Mouse (Mus musculus): ENCODE measurements around the gene B3gnt9.

B3gnt9 gene

DNA sequence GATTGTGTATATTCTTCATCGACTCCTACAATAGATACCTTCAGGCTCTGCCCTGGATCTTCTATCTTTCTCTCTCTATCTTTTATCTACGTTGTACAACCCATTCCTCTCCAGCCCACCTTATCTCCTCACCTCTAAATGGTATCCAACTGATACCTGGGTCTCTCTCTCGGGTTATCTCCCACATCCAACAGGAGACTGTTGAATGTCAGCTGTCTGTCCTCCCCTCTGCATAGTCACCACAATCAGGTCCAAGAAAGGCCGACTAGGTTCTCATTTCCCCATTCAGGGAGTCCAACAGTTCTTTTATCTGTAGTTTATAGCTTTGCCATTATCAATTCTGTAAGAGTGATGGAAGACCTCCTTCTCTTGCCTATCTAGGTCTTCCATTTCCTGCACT is 27.3 kb upstream of the B3gnt9 start:
- no peak for DNase-seq (ENCODE audit: low read depth, low spot score)

DNA sequence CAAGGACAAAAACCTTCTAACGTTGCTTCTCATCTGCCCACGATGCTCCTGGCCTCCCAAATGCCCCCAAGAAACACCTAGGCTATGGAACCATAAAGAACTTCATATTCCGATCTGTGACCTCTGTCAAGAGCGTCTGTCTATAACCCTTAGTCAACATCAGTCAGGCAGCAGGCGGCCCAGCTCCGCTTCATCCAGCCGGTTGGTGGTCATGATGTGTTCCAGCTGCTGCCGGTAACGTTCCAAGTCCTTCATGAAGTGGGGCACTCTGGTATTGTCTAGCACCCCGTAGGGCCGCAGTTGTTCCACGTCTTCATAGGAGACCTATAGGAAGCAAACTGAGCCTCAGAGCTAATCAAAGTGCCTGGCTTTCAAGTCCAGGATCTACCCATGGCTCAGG is 26.9 kb upstream of the B3gnt9 start:
- DNase-seq (ENCODE audit: low read depth, low spot score) = no peak

DNA sequence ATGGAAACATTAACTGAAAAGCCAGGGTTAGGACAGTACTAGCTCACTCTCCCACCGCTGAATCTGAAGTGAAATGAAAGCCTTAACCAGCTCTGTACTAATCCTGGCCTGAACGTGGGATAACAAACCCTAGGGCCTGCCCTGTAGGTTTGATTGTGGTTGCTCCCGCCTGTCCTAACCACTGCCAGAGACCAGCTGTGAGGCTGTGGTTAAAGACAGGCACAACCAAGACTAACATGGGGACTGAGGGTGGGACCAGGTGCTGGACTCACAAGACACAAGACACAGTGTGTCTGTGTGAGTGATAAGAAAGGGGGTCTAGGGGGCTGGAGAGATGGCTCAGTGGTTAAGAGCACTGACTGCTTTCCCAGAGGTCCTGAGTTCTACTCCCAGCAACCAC is 25.6 kb upstream of the B3gnt9 start:
- DNase-seq (ENCODE audit: low read depth, low spot score) = no peak

DNA sequence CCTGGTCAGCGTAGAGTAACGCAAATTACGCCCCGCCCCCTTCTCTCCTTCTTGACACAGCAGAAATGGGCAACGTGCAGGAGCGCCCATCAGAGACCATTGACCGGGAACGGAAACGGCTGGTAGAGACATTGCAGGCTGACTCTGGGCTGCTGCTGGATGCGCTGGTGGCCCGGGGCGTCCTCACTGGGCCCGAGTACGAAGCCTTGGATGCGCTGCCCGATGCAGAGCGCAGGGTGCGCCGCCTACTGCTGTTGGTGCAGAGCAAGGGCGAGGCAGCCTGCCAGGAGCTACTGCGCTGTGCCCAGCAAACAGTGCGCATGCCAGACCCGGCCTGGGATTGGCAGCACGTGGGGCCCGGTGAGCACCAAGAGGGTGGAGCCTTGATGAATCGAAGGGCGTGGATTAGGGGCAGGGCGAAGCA is 24.0 kb upstream of the B3gnt9 start:
- DNase-seq (ENCODE audit: low read depth, low spot score) = peak; percentile 89

DNA sequence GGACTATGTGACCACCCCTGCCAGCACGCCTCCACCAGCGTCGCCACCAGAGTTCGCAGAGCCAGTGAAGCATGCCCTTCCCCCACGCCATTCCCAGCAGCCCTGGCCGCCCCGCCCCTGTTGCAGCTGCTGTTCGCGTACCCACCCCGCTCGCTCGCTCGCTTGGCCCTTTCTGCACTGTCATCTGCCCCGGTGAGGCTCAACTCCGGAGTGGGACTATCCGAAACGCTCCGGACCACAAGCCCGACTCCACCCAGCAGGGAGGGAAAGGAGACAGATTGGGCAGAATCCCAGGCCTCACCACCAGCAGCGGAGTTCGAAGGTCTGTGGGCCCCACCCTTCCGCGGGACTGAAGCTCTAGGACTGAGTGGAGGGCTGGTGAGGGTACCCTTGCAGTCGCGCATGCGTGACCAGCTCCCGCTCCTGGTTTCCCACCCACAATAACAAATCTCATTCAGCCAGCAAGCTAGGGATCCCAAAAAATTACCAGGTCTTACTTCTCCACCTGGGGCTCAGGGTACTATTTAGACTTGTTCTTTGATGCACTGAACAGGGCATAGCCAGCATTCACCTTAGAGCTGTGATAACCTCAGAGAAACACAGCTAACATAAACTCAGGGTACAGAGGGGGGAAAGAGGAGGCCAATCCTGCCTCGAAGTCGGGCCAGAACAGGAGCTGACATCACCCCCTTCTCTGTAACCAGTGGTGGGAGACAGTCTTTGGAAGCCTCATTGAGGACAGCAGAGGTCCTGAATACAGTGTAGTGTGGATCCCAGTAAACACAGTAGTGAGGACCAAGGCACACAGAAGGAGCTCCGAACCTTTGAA is 21.6 kb upstream of the B3gnt9 start:
- DNase-seq (ENCODE audit: low read depth, low spot score) = peak; percentile 62

DNA sequence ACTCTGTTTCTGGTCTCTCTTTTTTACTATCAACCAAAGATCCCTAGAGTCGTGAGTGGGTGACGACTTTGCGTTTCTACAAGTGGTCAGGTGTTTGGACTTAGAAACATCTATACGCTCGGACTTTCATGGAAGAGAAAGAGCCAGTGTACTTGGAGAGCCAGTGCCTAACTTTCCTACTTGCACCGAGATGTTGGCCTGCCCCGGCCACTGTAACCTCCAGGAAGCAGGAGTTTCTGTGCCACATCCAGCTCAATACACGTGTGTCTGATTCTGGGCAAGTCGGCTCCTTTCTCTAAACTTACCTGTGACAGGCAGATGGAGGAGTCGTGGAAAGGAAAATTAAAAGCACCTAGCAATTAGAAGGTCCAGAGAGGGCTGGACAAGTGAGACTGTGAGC is 20.9 kb upstream of the B3gnt9 start, which contains the start of gene Nol3:
Gene Nol3 (plus strand): TSS at position 301 of the 400 bp plus-strand sequence.
- no peak for DNase-seq (ENCODE audit: low read depth, low spot score)

DNA sequence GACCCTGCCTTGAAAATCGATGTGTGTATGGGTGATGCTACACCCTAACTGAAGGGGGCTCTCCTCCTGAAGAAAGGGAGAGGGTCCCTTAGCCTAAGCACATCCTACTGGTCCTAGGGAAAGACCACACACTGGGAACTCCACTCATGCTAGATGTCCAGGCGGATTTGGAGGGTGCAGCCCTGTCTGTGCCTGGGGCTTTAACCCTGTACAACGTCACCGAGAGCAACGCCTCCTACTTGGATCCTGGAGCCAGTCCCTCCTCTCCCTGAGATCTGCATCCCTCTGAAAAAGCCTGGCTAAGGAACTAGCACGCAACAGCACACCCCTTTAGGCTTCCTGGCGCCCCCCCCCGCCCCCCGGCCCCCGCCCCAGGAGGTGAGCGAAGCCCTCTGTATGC is 20.4 kb upstream of the B3gnt9 start:
- no peak for DNase-seq (ENCODE audit: low read depth, low spot score)

DNA sequence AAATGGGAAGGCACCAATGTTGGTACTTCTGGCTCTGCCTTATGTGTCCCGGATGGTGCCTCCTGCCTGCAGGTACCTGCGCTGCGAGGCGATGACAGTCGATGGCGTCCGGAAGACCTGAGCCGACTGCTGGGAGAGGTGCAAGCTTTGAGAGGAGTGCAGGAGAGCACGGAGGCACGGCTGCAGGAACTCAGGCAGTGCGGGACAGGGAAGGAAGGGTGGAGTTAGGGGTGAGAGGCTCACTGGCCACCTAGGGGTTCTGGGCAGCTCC is 15.9 kb upstream of the B3gnt9 start:
- no peak for DNase-seq (ENCODE audit: low read depth, low spot score)

DNA sequence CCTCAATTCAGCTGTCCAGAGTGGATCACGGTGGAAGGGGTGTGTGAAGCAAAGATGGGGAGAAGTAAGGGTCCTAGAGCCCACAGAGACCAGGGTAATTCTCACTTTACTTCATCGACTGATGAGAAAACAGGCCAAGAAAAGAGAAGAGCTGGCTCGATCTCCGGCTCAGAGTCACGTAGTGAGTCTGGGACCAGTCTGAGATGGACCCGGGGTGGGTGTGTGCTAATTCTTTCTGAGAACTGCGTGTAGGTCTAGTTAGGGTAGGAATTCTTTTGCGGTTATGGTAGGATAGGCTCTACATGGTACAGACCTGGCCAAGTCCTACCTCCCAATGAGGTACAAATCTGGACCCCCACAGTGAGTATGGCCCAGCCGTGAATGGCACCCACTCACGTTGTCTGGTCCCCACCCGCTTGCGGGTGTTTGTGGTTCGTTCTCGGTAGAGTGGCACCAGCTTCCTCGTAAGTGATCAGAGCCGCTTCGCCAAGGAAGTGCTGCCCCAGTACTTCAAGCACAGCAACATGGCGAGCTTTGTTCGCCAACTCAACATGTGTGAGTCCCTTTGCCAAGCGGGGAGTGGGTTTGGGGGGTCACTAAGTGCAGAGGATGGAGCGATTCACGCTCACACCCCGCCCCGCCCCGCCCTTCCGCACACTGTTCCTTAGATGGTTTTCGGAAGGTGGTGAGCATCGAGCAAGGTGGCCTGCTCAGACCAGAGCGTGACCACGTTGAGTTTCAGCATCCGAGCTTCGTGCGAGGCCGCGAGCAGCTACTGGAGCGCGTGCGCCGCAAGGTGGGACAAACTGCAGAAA is 15.4 kb upstream of the B3gnt9 start:
- DNase-seq (ENCODE audit: low read depth, low spot score) = no peak

DNA sequence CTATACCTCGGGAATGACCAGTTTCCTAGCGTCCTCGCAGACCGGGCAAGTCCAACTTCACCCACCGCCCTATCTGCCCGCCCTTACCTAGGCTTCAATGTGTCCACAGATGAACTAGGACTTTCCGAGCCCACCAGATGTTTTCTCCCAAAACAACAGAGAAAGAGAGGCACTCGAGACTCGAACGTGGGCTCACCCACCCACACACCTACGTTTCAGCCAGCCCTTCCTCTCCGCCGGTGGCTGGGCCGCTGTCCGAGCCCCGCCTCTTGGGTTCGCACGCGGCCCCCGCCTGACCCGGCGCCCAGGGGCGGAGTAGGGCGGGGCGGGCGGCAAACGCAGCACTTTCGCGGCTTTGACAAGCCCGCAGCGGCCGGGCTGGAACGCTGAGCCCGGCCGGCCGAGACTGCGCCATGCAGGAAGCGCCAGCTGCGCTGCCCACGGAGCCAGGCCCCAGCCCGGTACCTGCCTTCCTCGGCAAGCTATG is 14.6 kb upstream of the B3gnt9 start, which contains the start of gene Hsf4:
Gene Hsf4 (plus strand): TSS at position 341 of the 487 bp plus-strand sequence.
- DNase-seq (ENCODE audit: low read depth, low spot score) = peak; percentile 55

DNA sequence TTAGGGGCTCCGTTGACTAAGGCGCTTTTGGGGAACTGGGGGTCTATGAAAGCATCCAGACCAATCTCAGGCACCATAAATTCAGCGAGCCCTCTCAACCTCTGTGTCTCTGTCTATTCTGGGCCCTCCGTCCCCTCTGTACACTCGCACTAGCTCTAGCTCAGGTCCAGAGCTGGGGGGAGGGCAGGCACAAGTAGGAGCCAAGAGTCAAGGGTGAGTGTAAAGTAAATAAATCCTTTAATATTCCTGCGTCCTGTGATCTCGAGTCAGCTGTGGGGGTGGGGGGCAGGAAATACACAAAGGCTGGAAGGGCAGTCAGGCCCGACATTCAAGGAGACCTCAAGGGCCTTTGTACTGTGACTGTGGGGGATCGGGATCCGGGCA is 14.1 kb upstream of the B3gnt9 start:
- DNase-seq (ENCODE audit: low read depth, low spot score) = no peak

DNA sequence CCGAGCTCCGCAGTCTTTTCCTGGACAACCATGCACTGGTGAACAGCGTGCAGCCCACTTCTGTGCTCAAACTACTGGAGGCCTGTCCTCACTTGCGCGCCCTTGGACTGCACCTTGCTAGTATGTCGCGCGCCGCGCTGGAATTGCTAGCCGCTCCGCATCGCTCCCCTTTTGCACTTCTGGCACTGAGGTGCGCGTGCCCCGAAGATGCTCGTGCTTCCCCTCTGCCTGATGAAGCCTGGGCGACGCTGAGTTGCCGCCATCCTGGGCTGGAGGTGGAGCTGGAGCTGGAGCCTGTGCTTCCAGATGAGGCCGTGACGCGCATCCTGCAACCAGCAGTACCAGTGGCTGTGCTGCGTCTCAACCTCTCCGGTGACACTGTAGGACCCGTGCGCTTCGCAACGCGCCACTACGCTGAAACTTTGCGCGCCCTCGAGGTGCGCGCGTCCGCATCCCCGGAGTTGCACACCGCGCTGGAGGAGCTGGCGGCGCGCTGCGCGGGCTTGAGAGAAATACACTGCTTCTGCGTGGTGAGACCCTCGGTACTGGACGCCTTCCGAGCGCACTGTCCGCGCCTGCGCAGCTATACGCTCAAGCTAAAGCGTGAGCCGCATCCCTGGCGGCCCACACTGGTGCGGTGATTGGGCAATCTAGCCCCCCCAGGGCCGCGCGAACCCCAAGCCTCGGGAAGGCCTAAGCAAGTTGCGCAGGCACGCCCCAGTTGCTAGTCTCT is 13.6 kb upstream of the B3gnt9 start:
- DNase-seq (ENCODE audit: low read depth, low spot score) = no peak

DNA sequence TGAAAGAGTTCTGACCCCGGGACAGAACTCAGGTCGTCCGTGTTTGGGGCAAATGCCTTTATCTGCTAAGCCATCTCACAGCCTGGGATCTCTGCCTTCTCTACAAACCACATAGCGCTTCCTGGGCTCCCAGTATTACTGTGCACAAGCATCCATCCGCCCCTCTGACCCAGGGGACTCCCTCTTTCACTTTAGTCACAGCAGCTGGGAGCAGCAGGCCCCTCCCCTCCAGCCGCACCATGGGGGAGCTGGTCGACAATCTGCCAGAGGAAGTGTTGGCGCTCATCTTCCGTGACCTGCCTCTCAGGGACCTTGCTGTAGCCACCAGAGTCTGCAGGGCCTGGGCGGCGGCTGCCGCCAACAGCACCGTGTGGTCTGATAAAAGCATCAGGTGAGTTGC is 11.8 kb upstream of the B3gnt9 start:
- no peak for DNase-seq (ENCODE audit: low read depth, low spot score)

DNA sequence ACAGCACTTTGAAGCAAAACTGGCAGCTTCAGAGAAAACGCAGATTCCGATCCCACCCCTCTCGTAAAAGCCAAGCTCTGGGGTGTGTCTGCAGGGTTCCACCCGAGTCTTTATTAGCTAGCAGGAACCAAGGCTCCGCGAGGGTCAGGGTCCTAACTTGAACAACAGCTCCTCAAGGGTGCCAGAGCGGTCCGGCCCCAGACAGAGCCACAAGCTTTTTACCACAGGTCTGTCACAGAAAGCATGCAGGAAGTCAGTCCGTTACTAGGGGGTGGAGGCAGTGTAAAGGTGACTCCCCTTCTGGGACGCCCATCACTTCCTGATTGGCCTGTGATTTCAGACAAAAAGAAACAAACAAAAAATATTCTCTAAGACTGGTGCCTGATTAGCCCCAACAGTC is 10.2 kb upstream of the B3gnt9 start:
- DNase-seq (ENCODE audit: low read depth, low spot score) = no peak

DNA sequence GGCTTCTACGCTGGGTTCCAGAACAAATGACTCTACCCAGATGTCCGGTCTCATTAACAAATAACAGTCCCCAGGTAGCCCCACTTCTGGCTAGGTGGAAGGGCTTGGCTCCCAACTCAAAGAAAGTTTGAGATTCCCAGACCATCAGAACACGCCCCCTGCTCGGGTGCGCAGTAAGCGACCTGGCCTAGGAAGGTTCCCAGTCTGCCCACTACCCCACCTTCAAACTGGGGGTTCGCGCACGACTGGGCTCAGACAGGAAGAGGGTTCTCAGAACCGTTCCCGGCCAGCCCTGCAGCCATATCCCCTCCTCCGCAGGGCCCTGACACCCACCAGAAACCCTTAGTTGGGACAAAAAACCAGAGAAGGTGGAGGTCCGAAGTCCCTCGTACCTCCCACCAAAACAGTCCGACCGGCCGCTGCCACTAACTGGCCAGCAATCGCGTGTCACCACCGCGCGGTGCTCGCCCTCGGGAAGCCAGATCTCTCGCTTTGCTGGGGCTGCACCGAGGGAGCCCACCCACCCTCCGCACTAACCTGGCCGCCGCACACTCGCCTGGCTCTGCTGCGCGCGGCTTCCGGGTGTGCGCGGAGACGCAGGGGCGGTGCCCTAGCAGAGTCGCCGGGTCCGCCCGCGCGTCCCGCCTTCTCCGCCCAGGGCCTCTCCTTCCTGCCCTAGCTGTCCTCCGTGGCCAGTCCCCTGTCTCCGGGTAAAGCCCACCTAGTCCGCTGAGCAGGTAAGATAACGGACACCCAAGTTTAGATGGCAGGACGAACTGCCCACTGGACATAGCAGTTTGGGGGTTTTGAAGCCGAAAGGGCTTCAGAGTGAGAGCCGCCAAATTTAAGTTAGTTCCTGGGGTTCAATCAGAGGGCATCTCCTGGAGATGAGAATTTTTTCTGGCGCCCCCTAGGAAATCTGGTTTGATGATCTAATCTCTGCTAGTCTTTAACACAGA is 9.3 kb upstream of the B3gnt9 start, which contains the start of the genes Tradd and Fbxl8:
Gene Tradd (minus strand): TSS at position 586 of the 959 bp plus-strand sequence.
Gene Fbxl8 (plus strand): TSS at position 625 of the 959 bp plus-strand sequence.
- DNase-seq (ENCODE audit: low read depth, low spot score) = no peak

DNA sequence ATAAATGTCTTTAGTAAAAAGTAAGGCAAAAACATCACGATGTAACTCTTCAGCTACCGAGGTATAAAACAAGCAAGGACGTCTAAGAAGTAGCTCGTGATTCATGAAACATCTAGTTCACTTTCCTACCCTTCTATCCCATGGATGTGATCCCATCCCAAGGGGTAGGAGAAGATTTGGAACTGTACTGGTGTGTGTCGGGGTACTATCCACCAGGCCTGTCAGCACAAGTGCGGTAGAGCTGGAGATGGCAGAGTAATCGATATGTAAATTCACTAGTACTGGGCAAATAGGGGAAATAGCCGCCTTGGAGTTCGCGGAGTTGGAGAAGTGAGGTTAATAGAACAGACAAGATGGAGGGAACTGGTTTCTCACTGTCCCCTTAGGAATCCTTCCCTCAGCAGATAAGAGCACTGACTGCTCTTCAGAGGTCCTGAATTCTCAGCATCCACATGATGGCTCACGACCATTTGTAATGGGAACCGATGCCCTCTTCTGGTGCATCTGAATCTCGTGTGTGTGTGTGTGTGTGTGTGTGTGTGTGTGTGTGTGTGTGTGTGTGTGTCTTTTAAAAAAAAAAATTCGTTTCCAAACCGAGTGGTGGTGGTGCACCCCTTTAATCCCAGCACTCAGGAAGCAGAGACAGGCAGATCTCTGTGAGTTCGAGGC is 8.4 kb upstream of the B3gnt9 start:
- DNase-seq (ENCODE audit: low read depth, low spot score) = no peak

DNA sequence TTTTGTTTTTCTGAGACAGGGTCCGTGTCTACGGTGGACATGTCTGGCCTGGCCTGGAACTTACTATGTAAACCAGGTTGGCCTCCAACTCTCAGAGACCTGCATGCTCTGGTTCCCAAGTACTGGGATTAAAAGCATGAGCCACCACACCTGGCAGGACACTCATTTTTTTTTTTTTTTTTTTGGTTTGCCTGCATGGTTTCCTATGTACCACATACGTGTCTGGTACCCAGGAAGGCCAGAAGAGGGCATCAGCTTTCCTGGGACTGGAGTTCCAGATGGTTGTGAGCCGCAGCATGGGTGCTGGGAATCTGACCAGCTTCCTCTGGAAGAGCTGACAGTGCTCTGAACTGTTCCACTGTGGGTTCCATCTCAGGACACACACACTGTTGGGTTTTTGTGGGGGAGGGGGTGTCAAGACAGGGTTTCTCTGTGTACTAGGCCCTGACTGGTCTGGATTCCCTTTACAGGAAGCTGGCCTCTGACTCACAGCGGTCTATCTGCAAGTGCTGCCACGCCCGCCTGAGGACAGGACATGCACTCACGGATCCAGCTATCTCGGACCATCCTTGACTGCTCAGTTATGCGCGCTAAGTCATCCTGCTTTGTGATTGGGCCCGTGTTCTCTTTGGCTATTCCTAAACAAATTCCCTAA is 6.5 kb upstream of the B3gnt9 start:
- DNase-seq (ENCODE audit: low read depth, low spot score) = no peak

DNA sequence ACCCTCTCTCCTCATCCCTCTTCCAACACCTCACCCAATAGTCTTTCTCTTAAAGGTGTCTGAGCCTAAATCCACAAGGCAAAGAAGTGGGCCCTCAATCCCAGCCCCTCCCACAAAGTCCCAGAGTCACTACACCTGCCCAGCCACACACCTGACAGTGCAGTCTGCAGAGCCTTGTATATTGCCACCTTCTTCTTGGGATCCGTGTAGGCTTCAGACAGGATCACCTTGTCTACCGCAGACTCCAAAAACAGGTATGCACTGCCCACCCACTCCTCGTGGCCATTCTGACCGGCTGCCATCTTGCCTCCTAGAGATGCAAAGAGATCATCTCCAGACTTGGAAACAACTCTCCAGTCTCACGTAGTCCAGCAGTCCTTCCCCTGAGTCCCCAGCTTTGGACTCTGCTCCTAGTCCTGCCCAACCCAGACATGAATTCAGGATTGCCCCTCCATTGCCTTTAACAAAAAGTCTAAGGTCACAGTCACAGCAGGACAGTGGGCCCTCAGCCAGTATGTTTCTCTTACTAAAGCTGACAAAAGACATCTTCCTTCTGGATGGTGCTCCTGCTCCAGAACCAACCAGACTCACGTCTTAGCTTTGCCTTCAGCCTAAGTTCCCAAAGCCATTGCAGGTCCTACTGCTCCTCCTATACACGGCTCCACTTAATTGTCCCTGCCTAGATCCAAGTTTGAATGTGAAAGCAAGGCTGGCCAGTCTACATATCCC is 5.6 kb upstream of the B3gnt9 start:
- DNase-seq (ENCODE audit: low read depth, low spot score) = no peak

DNA sequence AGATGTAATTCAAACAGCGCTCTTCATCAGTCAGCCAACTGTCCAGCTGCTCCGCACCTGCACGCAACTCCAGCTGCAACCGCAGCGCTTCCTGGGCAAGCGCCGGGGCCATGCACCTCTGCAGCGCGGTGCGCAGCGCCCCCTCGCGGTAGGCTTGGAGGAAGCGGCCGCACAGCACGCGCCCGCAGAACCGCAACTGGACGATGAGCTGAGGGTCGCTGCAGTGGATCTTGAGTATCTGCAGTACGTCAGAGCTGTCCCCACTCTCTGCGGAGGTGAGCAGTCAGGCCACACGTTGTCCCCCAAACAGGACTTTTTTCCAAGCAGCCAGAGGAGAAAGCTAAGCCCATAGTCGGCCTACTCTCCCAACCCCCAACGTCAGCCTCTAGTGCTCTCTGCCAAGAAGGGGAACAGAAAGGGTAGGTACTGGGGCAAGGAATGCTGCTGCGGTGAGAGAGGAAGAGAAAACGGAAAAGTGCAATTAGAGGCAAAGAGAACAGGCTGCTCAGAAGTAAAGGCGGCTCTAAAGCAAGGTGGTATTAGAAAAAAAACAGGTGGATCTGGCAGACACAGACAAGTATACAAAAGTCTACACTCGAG is 4.9 kb upstream of the B3gnt9 start:
- DNase-seq (ENCODE audit: low read depth, low spot score) = no peak
